Mouse (Mus musculus): ENCODE measurements around the gene Nudt21.

The Nudt21 gene

DNA sequence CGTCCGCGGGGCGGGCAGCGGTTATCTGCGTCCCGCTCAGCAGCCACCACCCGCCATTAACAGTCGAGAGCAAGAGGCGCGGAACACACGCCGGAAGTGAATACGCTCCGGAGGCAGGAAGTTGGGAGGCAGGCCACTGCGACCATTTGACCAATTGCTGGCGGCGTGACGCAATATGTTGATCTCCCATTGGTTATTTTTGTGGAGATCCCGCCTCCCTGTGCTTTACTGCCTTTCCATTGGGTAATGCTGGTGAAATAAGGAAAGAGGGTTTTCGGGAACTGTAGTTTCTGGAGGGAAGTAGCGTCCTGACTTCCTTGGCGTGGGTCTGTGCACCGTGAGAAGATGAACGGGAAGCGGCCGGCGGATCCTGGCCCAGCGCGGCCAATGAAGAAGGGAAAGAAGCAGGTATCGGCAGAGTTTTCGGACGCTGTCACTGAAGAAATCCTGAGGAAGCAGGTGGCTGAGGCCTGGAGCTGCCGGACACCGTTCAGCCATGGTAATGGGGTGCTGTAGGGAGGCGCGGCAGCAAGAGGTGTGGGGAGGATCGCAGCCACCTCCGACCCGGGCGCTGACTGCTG, at the start of gene Nudt21, which contains the start of gene Ogfod1:
Gene Nudt21, minus strand, starts transcription at position 88 of the 581 bp plus-strand sequence.
Gene Ogfod1, plus strand, starts transcription at position 255 of the 581 bp plus-strand sequence.
- peak; percentile 88 to 93 for DNase-seq (ENCODE audit: low spot score in 2 of 2)

DNA sequence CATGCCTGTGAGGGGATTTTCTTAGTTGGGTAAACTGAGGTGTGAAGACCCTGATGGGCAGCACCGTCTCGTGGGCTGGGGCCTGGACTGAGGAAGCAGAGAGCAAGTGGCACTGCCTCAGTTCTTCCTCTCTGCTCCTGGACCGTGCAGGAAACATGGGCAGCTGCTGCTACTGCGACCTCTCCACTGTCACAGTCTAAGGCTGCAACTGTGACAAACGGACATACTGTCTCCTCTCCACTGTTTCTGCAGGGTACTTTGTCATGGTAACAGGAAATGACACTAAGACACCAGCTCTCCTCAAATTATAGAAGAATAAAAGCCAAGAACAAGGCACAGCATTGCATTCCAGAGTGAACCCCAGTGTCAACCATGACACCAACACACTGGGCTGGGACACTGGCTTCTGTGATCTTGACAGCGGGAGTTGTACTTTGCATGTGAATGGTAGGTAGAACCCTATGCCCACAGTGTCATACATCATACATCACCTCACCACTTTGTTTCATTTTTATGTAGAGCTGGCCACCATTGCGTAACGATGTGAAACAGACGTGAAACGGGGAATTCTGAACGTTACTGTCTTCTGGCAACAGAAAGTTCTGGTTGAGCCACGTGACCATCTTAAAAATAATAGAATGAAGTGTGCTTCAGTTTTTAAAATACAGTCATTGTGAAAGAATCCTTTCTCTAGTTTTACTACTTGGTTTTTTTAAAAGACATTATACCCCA, 39.8 kb upstream of the Nudt21 start:
- no peak for DNase-seq (ENCODE audit: low spot score in 2 of 2)

DNA sequence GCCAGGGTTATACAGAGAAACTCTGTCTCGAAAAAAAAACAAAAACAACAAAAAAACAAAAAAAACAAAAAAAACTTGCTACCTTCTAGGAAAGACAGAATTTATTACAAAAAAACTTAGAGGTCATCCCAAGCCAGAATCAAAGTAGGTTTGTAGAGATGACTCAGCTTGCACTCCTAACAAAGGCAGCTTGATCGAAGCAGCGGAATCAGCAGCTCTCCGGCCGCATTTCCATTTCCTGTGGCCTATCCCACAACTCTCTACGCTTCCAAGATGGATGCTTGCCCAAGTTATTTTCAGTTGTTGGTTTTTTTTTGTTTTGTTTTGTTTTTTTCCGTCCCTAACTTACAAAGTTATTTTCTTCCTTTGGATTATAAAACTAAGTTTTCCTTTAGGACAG, 32.0 kb upstream of the Nudt21 start:
- no peak for DNase-seq (ENCODE audit: low spot score in 2 of 2)

DNA sequence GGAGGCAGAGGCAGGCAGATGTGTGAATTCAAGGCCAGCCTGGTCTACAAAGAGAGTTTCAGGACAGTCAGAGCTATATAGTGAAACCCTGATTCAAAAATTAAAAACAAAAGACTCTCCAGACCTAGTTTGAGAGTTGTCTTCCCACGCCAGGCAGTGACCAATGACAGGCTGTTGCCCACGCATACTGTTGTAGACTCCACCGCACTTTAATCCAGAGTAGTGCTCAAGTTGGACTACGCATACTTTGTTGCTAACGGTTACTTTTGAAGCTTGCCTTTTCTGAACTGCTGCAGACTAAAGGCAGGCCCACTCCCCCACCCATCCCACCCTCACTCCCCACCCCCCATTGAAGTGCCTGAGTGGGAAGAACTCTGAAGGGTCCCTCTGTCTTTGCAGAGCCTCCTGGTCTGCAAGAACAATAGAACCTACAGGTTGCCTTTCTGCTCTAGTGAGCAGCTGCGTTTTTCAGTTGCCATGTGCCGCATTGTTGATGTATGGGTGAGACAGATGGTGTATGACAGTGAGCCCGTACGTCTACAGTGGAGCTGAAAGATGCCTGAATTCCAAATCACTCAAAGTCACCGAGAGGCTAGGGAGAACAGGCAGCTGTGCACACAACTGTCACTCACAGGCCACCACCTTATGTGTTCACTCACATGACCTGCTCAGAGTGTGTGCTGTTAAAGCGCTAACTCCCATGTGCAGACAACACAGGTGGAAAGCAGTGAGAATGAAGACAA, 29.5 kb upstream of the Nudt21 start:
- DNase-seq (ENCODE audit: low spot score in 2 of 2): no peak

DNA sequence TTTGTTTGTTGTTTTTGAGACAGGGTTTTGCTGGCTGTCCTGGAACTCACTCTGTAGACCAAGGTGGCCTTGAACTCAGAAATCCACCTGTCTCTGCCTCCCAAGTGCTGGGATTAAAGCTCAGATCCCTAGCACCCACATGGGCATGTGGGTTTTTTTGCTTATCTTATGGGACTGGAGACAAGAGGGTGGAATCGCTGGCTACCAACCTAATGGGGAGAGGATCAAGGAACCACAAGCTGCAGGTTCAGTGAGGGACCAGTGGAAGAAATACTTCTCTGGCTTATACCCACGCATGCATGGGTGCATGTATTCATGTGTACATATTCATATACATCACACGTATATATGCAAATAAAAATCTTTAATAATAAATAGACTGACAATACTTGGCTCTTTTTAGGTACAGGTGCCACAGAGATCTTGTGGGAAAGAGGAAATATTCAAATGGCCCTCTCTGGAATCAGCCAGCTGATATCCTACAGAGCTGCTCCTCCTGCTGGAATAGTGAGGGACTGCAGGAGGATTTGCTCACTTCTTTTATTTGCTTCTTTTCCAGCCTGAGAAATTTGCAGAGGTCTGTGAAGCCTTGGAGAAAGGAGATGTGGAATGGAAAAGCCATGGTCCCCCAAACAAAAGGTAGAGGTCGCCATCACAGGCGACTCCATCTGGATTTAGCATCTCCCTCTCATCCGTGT, 20.5 kb upstream of the Nudt21 start:
- DNase-seq (ENCODE audit: low spot score in 2 of 2): peak; percentile 44 to 54

DNA sequence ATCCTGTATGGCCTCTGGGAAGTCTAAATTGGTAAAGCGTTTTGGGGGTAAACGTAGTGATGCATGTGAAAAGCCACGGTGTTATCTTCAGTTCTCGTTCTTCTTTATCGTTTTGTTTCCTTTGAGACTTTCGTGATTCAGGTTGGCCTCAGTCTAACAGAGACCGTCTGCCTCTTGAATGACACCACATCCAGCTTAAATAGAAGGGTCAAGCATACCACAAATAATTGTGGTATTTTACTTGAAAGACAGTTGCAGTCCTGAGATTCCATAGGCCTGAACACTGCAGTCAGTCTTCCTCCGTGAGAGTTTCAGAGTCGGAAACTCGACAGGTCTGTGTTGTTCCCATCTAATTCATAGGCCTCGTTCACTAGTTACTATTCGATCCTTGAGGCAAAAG, 15.9 kb upstream of the Nudt21 start:
- DNase-seq (ENCODE audit: low spot score in 2 of 2): no peak

DNA sequence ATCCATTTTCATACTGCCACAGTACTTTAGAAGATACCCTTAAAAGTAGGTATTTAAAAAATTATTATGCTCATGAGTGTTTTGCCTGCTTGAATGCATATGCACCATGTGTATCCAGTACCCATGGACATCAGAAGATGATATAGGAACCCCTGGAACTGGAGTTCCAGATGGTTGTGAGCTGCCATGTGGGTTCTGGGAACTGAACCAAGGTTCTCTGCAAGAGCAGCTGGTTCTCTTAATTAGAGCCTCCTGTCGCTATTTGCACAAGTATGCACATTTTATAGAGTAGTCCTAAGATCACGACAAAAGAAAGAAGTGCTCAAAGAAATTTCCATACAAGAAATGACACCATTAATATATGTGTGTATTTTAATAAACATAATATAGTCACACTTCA, 11.0 kb upstream of the Nudt21 start:
- no peak for DNase-seq (ENCODE audit: low spot score in 2 of 2)

DNA sequence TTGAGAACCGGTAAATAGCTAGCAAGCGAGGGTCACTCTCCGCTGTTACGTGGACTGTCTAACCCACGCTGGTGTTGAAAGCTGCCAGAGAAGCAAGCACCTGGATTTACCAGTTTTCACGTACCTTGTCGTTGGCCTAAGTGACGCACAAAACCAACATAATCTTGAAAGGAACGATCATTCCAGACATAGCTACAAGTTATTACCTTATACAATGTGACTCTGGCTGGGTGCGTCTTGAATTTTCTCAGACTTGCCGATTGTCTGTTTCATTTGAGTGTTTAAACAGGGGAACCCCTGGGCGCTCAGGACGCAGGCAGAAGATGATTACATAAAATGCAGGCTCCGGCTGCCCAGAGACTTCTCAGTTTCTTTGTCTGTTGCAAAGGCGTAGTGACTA, 975 bp upstream of the Nudt21 start:
- no peak for DNase-seq (ENCODE audit: low spot score in 2 of 2)

DNA sequence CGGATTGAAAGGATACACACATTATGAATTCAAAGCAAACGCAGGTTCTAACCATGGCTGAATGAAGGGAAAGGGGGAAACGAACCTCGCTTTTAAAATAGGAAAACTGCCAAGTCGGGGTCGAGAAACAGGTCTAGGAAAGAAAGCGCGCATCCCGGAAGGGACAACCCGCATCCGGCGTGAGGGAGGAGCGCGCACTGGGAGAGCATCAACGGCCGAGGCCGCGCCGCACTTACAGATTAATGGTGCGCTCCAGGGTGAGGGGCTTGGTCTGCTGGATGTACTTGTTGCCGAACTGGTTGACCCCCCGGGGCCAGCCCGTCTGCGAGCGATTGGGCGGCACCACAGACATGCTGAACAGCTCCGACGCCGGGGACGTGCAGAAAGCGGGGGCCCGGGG, 290 bp downstream of the Nudt21 start:
- peak; percentile 34 to 53 for DNase-seq (ENCODE audit: low spot score in 2 of 2)

DNA sequence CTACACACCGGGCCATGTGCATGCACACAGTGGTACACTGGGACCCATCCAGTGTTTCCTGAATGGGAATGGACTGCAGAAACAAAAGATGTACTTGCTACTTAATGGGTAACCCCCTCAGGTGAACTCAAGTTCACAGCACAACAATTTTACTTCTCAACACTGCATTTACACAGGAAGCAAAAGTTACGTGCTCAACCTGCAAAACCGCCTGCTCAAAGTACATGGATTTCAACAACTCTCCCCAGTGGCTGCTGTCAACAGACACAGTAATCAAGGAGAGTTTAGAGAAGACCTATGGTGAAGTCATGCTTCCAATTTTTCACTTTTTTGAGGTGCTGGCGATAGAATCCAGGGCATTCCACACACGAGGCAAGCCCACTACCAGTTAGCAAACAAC, 1.6 kb downstream of the Nudt21 start:
- no peak for DNase-seq (ENCODE audit: low spot score in 2 of 2)

DNA sequence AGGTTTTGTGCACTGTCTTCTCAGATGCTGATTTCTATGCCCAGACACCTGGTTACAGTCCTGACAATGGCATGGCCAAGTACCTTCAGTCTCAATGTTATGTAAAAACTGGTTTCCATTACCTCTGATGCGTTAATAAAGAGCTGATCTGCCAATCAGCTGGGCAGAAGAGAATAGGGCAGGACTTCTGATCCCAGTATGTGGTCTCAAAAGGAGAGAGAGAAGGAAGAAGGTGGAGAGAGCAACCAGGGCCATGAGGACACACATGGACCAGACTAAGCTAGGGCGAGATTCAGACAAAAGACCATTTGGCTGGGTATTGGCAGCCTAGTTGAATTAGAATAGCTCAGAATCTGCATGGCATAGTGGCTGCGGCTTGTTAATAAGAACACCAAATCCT, 3.2 kb downstream of the Nudt21 start:
- DNase-seq (ENCODE audit: low spot score in 2 of 2): no peak

DNA sequence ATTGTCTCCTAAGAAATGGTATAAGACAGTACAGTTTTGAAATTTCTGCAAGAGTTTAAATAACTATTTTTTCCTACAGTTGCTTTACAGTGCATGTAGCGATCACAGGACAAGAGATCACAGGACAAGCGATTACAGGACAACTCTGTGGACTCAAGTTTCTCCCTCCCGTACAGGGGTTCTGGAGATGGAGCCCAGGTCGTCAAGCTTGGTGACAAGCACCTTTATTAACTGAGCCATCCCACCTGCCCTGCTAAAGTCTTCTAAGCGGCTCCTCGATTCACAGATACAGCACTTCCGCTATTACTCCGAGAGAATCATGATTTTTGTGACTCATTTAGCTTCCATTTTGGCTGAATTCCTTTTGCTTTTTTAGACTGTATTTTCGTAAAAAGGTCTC, 7.1 kb downstream of the Nudt21 start:
- no peak for DNase-seq (ENCODE audit: low spot score in 2 of 2)

DNA sequence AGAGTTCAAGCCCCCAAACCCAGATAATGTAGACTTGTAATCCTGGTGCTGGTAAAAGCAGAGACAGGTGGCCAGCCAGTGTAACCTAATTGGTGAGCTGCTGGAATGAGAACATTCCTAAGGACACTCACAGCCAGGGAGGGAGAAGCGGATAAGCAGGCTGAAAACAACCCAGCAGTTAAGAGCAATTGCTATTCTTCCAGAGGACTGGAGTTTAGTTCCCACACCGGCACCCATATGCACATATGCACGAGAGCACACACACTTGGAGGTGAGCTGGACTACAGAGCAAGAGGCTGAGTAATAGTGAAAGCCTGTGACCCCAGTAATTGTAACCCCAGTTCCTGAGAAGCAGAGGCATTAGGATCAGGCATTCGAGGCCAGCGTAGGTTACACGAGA, 12.9 kb downstream of the Nudt21 start:
- DNase-seq (ENCODE audit: low spot score in 2 of 2): no peak

DNA sequence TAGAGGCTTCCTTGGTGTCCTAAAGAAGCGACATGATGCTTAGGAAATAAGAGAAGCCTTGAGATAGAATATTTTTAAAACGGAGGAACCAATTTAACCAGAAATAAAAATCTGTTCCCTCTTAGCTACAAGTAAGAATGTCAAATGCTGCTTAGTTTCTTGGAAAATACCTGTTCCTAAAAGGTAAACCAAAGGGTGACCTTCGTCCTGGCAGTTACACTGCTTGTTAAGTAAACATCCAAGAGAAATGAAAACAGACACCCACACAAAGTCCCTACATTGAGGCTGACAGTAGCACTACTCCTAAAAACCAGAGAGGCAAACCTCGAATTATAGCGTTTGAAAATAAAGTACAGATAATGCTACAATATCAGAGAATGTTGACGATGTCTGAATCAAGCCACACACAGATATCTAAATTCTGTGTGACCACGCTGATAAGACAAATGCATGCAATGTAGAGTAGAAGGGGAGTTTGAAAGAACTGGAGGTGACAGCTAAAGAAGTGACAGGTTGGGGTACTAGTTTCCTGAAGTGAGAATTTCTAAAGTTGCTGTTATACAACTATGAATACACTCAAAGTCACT, 23.7 kb downstream of the Nudt21 start:
- no peak for DNase-seq (ENCODE audit: low spot score in 2 of 2)

DNA sequence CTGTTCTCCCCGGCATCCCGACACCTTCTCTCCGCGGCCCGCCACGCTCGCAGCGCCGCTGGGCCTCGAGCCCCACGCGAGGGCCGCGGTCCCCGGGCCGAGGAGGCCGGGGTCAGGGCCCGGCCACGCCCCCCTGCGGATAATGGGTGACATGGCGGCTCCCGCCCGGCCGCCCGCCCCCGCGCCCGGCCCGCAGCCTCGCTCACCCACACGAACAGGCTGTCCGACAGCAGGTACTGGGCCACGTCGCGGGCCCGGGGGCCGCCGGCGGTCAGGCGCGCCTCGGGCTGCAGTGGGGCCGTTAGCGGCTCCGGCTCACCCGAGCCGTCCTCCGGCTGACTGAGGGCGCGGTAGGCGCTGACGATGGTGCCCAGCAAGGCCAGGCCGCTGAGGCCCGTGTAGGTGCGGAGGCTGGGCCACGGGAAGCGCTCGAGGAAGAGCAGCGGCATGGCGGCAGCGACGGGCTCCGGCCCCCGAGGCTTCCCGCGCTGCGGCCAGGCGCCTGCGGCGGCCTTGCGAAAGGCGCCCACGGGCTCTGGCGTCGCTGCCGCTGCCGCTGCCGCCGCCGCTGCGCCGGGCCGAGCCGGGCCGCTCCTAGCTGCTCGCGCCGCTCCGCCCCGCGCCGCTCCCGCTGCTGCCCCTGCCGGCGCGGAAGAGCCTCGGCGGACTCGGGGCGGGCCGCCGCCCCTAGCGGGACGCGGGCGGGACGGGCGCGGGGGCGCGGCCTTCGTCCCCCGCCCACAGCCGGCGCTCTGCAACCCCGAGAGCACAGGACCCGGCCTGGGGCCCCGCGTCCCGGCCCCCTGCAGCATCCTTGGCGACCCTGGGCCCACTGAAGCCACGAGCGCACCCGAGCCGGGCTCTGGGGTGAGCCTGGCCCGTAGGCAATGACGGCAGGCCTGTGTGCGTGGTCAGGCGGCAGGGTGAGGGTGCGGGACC, 24.5 kb downstream of the Nudt21 start, which contains the start of gene Amfr:
Gene Amfr, minus strand, starts transcription at position 830 of the 939 bp plus-strand sequence.
- DNase-seq (ENCODE audit: low spot score in 2 of 2): peak; percentile 24 to 31

DNA sequence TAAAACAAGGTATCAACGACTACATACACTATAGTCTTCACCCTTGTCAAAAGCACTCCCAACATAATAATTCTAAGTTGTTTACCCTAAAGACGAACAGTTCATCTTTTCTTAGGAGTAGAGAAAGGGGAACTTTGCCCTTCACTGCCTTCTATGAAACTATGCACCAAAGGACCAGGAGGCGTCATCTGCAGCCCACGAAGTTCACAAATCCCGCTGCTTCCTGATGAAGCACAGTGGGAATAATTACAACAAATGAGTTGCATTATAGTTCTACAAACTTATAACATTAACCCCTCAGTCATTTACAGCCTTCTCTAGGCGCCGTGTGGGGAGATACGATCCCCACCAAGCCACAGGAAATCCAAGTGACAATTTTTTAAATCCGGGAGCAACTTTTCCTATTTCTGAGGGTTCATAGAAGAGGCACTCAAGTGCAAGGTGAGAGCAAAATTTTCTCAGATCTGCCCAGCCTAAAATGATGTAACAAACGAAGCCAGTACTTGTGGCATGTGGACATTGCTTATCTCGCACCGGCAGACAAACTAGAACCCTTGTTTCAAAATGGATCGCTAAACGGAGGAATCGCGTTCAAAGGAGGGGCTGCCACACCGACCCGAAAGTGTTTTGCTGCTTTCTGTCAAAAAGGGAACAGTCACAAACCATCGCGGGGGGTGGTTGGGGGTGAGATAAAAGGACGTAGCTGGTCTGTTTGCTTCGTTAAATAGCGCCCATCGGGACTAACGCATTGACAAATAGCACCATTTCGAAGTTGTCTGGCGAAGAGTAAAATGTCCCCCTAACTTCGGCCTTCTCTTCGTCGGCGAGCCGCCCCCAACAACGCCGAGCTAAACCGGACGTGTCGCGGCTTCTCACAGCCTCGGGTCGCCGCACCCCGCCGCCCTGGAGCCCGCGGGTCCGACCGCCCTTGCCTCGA, 25.5 kb downstream of the Nudt21 start:
- no peak for DNase-seq (ENCODE audit: low spot score in 2 of 2)

DNA sequence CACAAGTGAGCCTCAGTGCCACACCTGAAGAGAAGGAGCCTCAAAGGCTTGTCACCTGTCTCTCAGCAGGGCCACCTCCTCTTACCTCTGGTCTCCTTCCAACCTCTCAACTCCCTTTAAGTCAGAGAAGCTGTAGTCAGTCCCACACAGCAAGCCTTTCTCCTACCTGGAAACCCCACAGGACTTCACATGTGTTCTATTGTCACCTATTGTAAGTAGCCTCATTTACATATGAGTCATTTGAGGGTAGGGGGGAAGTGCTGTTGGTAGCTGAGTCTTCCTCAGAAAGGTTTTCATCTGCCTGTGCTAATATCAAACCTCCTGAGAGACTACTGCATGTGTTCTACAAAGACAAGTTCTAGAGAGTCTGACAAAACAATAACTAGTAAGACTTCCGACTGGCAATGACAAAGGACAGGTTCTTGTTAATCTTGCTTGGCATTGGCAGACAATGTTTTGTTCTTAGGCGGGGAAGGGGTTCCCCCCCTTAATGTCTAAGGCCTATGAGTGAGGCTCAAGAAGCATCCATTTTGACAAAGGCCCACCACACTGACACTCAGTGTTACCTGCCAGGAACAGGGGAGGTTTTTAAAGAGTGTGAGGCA, 26.6 kb downstream of the Nudt21 start:
- DNase-seq (ENCODE audit: low spot score in 2 of 2): no peak

DNA sequence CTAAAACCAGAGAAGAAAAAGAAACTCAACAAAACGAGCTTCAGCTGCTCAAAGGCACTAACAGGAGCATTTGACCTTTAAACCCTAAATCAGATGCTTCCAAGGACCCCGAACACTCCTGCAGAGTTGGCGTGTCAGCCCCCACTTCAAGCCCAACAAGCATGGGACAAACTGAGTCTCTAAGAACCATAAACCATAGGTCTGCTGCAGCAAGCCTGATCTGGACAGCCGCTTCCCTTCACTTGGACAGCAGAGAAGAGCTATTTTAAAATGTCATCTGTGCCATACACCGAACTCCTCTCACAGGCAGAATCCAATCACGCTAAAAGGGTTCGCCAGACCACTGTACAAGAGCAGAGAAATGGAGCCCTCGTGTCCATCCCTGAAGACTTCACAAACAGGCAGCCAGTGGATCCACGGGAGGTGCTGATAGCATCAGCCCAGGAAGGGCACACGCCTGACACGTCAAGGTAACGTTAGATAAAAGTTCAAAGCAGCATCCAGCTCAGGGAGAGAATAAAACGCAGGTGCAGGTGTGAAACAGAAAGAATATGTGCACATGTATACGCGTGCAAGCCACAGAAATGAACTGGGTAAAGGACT, 27.5 kb downstream of the Nudt21 start:
- no peak for DNase-seq (ENCODE audit: low spot score in 2 of 2)

DNA sequence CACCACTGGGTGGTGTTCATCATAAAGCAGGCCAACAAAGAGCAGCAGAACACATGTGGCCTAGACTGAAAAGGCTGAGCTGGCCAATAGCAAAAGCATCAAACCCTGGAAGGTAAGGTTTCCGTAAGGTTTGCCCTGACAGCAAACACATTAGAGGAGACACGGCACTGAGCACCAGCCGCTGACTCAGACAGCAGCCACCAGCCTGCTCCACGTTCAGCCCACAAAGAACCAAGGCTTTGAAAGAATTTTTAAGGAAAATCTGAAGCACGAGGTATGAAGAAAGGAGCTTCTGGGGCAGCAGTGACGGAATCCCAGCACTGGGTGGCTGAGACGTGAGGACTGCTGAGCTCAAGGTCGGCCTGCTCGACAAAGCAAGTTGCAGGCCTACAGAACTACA, 32.7 kb downstream of the Nudt21 start:
- no peak for DNase-seq (ENCODE audit: low spot score in 2 of 2)
